Comparison of ENCODE assay signal across 8 mouse cellular contexts in the genomic region with DNA sequence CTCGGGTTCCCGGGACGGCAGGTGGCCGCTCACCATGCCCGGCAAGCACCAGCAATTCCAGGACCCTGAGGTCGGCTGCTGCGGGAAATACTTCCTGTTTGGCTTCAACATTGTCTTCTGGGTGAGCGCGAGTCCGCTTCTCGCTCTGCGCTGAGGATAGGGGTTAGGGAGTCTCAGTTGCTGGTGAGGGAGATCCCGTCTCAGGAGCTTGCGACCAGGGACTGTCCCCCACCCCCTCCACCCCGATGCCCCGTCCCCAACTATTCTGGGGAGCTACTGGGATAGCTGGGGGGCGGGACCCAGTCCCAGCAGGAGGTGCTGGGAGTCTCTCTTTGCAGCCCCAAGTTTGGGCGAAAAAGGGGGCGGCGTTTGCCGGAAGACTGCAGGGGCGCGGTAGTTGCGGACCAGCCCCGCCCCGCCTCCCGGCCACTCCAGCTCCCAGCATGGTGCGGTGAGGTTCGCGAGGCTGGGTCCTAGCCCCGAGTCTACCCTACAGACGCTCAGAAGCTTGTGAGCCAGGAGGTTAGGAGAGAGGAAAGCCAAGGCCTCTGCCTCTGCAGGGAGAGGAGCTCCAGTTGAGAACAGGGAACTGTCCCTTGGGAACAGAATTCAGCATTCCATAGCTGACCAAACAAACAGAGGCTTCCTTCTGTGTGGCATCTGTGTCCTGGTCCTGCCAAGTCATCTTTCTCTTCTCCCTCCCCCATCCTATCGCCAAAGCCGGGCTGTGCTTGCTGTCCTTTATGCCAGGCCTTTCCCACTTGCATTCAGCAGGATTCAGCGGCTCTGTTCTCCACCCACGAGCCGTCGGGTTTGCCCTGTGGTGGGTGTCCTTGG. TPM values are rescaled to one million over a fixed set of nuclear protein-coding genes. Genes with fewer than 3 reads are reported as not detected.
DNase-seq lines count a peak whose midpoint lies in the region; ATAC-seq and TF ChIP-seq lines count a peak whose summit lies in the region.

No protein-coding gene starts in this region.

- DNase-seq in ovary, adult 18-20 months (ENCODE audit: low spot score), result peak; percentile 47
- no peak for DNase-seq in ovary, postnatal 10 days (ENCODE audit: low spot score)
- peak; percentile 87 for DNase-seq in cerebellum, adult 11-12 months
- DNase-seq in forebrain, postnatal 0 days, result peak; percentile 47
- DNase-seq in hindbrain, embryonic 14.5 days (ENCODE audit: low spot score), result peak; percentile 31
- DNase-seq in limb, embryonic 11.5 days (ENCODE audit: low spot score), result peak; percentile 54
- DNase-seq in midbrain, embryonic 11.5 days (ENCODE audit: low spot score, missing footprints), result peak; percentile 89

- peak overlapping the region; percentile 64 for H3K4me3 ChIP-seq in forebrain, postnatal 0 days (ENCODE audit: low read depth, low read length)
- peak overlapping the region; percentile 42 for H3K4me3 ChIP-seq in hindbrain, embryonic 14.5 days (replicated peaks; ENCODE audit: low read length)
- H3K4me3 ChIP-seq in limb, embryonic 11.5 days (ENCODE audit: low read depth, low read length), result peak overlapping the region; percentile 49
- peak overlapping the region; percentile 55 for H3K4me3 ChIP-seq in midbrain, embryonic 11.5 days (ENCODE audit: low read depth, low read length)
- peak overlapping the region; percentile 68 for H3K4me3 ChIP-seq in stomach, embryonic 16.5 days (replicated peaks; ENCODE audit: low read length)

- H3K4me1 ChIP-seq in forebrain, postnatal 0 days (ENCODE audit: insufficient read depth), result peaks cover 5% of the 10 kb centered on the region; the same call in 1 of the 2 replicates
- peaks cover 12% of the 10 kb centered on the region; the same call in 1 of the 2 replicates for H3K4me1 ChIP-seq in hindbrain, embryonic 14.5 days (replicated peaks; ENCODE audit: control insufficient read depth, insufficient read depth, low read length)
- H3K4me1 ChIP-seq in limb, embryonic 11.5 days (ENCODE audit: control insufficient read depth, insufficient read depth, low read length), result peaks cover 4% of the 10 kb centered on the region; the same call in 1 of the 2 replicates
- H3K4me1 ChIP-seq in midbrain, embryonic 11.5 days (ENCODE audit: control insufficient read depth, insufficient read depth, low read length), result peaks cover 11% of the 10 kb centered on the region
- H3K4me1 ChIP-seq in stomach, embryonic 16.5 days (ENCODE audit: control insufficient read depth, insufficient read depth, low read length), result peaks cover 6% of the 10 kb centered on the region

- no peak for TF ChIP-seq CTCF in forebrain, postnatal 0 days (IDR thresholded peaks at IDR 0.05; ENCODE audit: low read depth)

- peak overlapping the region; percentile 62 for H3K9ac ChIP-seq in forebrain, postnatal 0 days
- peak overlapping the region; percentile 55 for H3K9ac ChIP-seq in hindbrain, embryonic 14.5 days
- no peak overlapping the region for H3K9ac ChIP-seq in limb, embryonic 11.5 days (ENCODE audit: low read length)
- H3K9ac ChIP-seq in midbrain, embryonic 11.5 days (ENCODE audit: low read length), result peak overlapping the region; percentile 57
- peak overlapping the region; percentile 73 for H3K9ac ChIP-seq in stomach, embryonic 16.5 days (ENCODE audit: low read length)

- peak overlapping the region; percentile 47; the same call in 1 of the 2 replicates for H3K27ac ChIP-seq in forebrain, postnatal 0 days (ENCODE audit: low read depth, low read length)
- H3K27ac ChIP-seq in hindbrain, embryonic 14.5 days, result no peak overlapping the region; the same call in 1 of the 2 replicates
- no peak overlapping the region for H3K27ac ChIP-seq in limb, embryonic 11.5 days (replicated peaks; ENCODE audit: low read depth, low read length)
- no peak overlapping the region for H3K27ac ChIP-seq in midbrain, embryonic 11.5 days (ENCODE audit: low read depth, low read length)
- H3K27ac ChIP-seq in stomach, embryonic 16.5 days (ENCODE audit: low read length), result 0 out of 2 replicates have a peak overlapping the region, but pooled peaks have one; percentile 19

- no peaks in the 10 kb centered on the region for H3K36me3 ChIP-seq in forebrain, postnatal 0 days (ENCODE audit: insufficient read depth)
- H3K36me3 ChIP-seq in hindbrain, embryonic 14.5 days (replicated peaks; ENCODE audit: control insufficient read depth, insufficient read depth), result no peaks in the 10 kb centered on the region
- no peaks in the 10 kb centered on the region for H3K36me3 ChIP-seq in limb, embryonic 11.5 days (ENCODE audit: control insufficient read depth, insufficient read depth, low read length)
- no peaks in the 10 kb centered on the region for H3K36me3 ChIP-seq in midbrain, embryonic 11.5 days (ENCODE audit: control insufficient read depth, insufficient read depth, low read length)
- H3K36me3 ChIP-seq in stomach, embryonic 16.5 days (ENCODE audit: control insufficient read depth, insufficient read depth, low read length), result no peaks in the 10 kb centered on the region

- ATAC-seq in forebrain, postnatal 0 days, result peak; percentile 45
- peak; percentile 29 for ATAC-seq in hindbrain, embryonic 14.5 days (ENCODE audit: low FRiP score)
- 0 out of 2 replicates have a peak, but pooled peaks have one; percentile 12 for ATAC-seq in limb, embryonic 11.5 days (ENCODE audit: insufficient number of reproducible peaks, low FRiP score, low TSS enrichment, low read depth)
- ATAC-seq in midbrain, embryonic 11.5 days (ENCODE audit: low FRiP score), result peak; percentile 45
- ATAC-seq in stomach, embryonic 16.5 days (ENCODE audit: insufficient read depth, low FRiP score), result peak; percentile 15; the same call in 1 of the 2 replicates

- H3K27me3 ChIP-seq in forebrain, postnatal 0 days (ENCODE audit: insufficient read depth, low read length), result no peaks in the 10 kb centered on the region
- H3K27me3 ChIP-seq in hindbrain, embryonic 14.5 days (ENCODE audit: control insufficient read depth, insufficient read depth, low read length), result peaks cover 24% of the 10 kb centered on the region
- peaks cover 24% of the 10 kb centered on the region for H3K27me3 ChIP-seq in limb, embryonic 11.5 days (ENCODE audit: control insufficient read depth, insufficient read depth, low read length)
- peaks cover 14% of the 10 kb centered on the region for H3K27me3 ChIP-seq in midbrain, embryonic 11.5 days (ENCODE audit: control insufficient read depth, insufficient read depth, low read length)
- no peaks in the 10 kb centered on the region; the same call in none of the 2 replicates for H3K27me3 ChIP-seq in stomach, embryonic 16.5 days (ENCODE audit: control insufficient read depth, insufficient read depth, low read length)

- peak overlapping the region; percentile 100 for H3K4me2 ChIP-seq in forebrain, postnatal 0 days (ENCODE audit: low read depth)
- H3K4me2 ChIP-seq in hindbrain, embryonic 14.5 days (replicated peaks), result peak overlapping the region; percentile 79
- H3K4me2 ChIP-seq in limb, embryonic 11.5 days (ENCODE audit: low read depth, severe bottlenecking), result peak overlapping the region; percentile 93
- H3K4me2 ChIP-seq in midbrain, embryonic 11.5 days, result peak overlapping the region; percentile 69
- H3K4me2 ChIP-seq in stomach, embryonic 16.5 days (ENCODE audit: low read depth, low read length), result peak overlapping the region; percentile 99

- H3K9me3 ChIP-seq in forebrain, postnatal 0 days (ENCODE audit: low read length), result no peaks in the 10 kb centered on the region
- H3K9me3 ChIP-seq in hindbrain, embryonic 14.5 days (ENCODE audit: control insufficient read depth, low read length), result no peaks in the 10 kb centered on the region
- H3K9me3 ChIP-seq in limb, embryonic 11.5 days (ENCODE audit: control insufficient read depth, low read length), result no peaks in the 10 kb centered on the region
- no peaks in the 10 kb centered on the region for H3K9me3 ChIP-seq in midbrain, embryonic 11.5 days (ENCODE audit: control insufficient read depth, low read length)
- H3K9me3 ChIP-seq in stomach, embryonic 16.5 days (replicated peaks; ENCODE audit: control insufficient read depth, low read length), result no peaks in the 10 kb centered on the region

- WGBS in forebrain, postnatal 0 days, result under 1% methylated on average over 38 of the region's 38 CpGs
- under 1% methylated on average over 38 of the region's 38 CpGs for WGBS in hindbrain, embryonic 14.5 days
- WGBS in limb, embryonic 11.5 days, result 3% methylated on average over 38 of the region's 38 CpGs
- WGBS in midbrain, embryonic 11.5 days, result 1% methylated on average over 38 of the region's 38 CpGs
- WGBS in stomach, embryonic 16.5 days, result 1% methylated on average over 38 of the region's 38 CpGs

RNA-seq across cellular contexts. Expression of a gene that starts 0.6 kb away (rescaled TPM):
- 26.5 and 28.3 TPM in 2 replicates for total RNA-seq in forebrain, postnatal 0 days (2014; rRNA removed)
- 44.2 and 61.1 TPM in 2 replicates for polyA plus RNA-seq in forebrain, postnatal 0 days (2015; fragmentation: Nextera tagmentation; extraction: Ambion mirVana)
- polyA plus RNA-seq in hindbrain, embryonic 14.5 days (2014; fragmentation: Nextera tagmentation; extraction: Ambion mirVana), result 72.8 and 74.1 TPM in 2 replicates
- polyA plus RNA-seq in limb, embryonic 11.5 days (2014; fragmentation: Nextera tagmentation; extraction: Ambion mirVana), result 1.7 and 1.8 TPM in 2 replicates
- polyA plus RNA-seq in midbrain, embryonic 11.5 days (2014; fragmentation: Nextera tagmentation; extraction: Ambion mirVana), result 13.3 and 15.9 TPM in 2 replicates
- polyA plus RNA-seq in stomach, embryonic 16.5 days (2015; fragmentation: Nextera tagmentation; extraction: Ambion mirVana), result 14.5 and 17.7 TPM in 2 replicates

RNA-seq across cellular contexts. Expression of a gene that starts 6.0 kb away (rescaled TPM):
- not detected in 2 replicates for total RNA-seq in forebrain, postnatal 0 days (2014; rRNA removed)
- polyA plus RNA-seq in forebrain, postnatal 0 days (2015; fragmentation: Nextera tagmentation; extraction: Ambion mirVana), result not detected in 2 replicates
- polyA plus RNA-seq in hindbrain, embryonic 14.5 days (2014; fragmentation: Nextera tagmentation; extraction: Ambion mirVana), result not detected in 2 replicates
- polyA plus RNA-seq in limb, embryonic 11.5 days (2014; fragmentation: Nextera tagmentation; extraction: Ambion mirVana), result not detected in 2 replicates
- not detected in 2 replicates for polyA plus RNA-seq in midbrain, embryonic 11.5 days (2014; fragmentation: Nextera tagmentation; extraction: Ambion mirVana)
- not detected in 2 replicates for polyA plus RNA-seq in stomach, embryonic 16.5 days (2015; fragmentation: Nextera tagmentation; extraction: Ambion mirVana)

RNA-seq across cellular contexts. Expression of a gene that starts 23.4 kb away (rescaled TPM):
- total RNA-seq in forebrain, postnatal 0 days (2014; rRNA removed), result 32.7 and 38.1 TPM in 2 replicates
- 122 and 137 TPM in 2 replicates for polyA plus RNA-seq in forebrain, postnatal 0 days (2015; fragmentation: Nextera tagmentation; extraction: Ambion mirVana)
- 78.0 and 103 TPM in 2 replicates for polyA plus RNA-seq in hindbrain, embryonic 14.5 days (2014; fragmentation: Nextera tagmentation; extraction: Ambion mirVana)
- not detected in 2 replicates for polyA plus RNA-seq in limb, embryonic 11.5 days (2014; fragmentation: Nextera tagmentation; extraction: Ambion mirVana)
- 1.3 TPM in 2 replicates for polyA plus RNA-seq in midbrain, embryonic 11.5 days (2014; fragmentation: Nextera tagmentation; extraction: Ambion mirVana)
- 0.52 and 0.72 TPM in 2 replicates for polyA plus RNA-seq in stomach, embryonic 16.5 days (2015; fragmentation: Nextera tagmentation; extraction: Ambion mirVana)

RNA-seq across cellular contexts. Expression of a gene that starts 40.1 kb away (rescaled TPM):
- 213 and 219 TPM in 2 replicates for total RNA-seq in forebrain, postnatal 0 days (2014; rRNA removed)
- polyA plus RNA-seq in forebrain, postnatal 0 days (2015; fragmentation: Nextera tagmentation; extraction: Ambion mirVana), result 37.1 and 39.0 TPM in 2 replicates
- 23.5 and 31.6 TPM in 2 replicates for polyA plus RNA-seq in hindbrain, embryonic 14.5 days (2014; fragmentation: Nextera tagmentation; extraction: Ambion mirVana)
- 0.55 and 0.68 TPM in 2 replicates for polyA plus RNA-seq in limb, embryonic 11.5 days (2014; fragmentation: Nextera tagmentation; extraction: Ambion mirVana)
- 9.8 and 10.8 TPM in 2 replicates for polyA plus RNA-seq in midbrain, embryonic 11.5 days (2014; fragmentation: Nextera tagmentation; extraction: Ambion mirVana)
- polyA plus RNA-seq in stomach, embryonic 16.5 days (2015; fragmentation: Nextera tagmentation; extraction: Ambion mirVana), result 0.19 and 0.22 TPM in 2 replicates

Comparison
In these comparisons a context has a peak if more than half of its experiments do, and no peak if none do; other contexts are left out.
1. H3K27ac ChIP-seq: peak in forebrain, postnatal 0 days (single experiment) and stomach, embryonic 16.5 days (single experiment); none in hindbrain, embryonic 14.5 days (single experiment), limb, embryonic 11.5 days (single experiment) and midbrain, embryonic 11.5 days (single experiment).
2. RNA of a gene that starts 23.4 kb away (polyA plus RNA-seq): 122 to 137 TPM in forebrain, postnatal 0 days and 78.0 to 103 TPM in hindbrain, embryonic 14.5 days; 1.3 TPM in midbrain, embryonic 11.5 days, 0.52 to 0.72 TPM in stomach, embryonic 16.5 days and not detected in limb, embryonic 11.5 days; every median in the first group is over 10 times any median in the second.
3. Peak in every context shown above with its lines, with median percentiles within 50 percentile points of each other: ATAC-seq, H3K4me2 ChIP-seq and H3K4me3 ChIP-seq.